In the genomic region with DNA sequence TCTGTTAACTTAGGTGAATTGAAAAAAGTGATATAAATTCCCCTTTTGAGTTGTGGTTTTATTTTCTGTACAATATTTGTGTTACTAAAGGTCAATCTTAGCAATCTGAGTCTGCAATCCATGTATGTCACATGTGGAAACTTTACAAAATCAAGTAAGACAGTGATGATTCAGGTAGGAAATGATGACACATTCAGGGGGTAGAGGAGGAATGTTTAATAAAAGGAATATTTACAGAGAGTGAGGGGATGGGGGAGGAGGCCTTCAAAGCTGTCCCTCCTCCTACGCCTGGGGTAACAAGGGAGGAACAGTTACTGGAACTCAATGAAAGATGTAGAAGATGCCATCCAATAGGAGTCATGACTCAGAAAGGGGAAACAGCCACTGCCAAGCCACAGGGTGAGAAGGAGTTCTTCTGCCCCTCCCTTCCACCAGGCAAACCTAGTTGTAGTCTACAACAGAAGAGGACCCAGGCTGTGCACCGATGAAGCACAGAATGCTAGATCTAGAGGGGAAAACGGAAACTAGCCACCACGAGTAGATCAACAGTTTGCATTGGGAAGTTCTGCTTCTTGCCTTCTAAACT, we compare ENCODE assay signal across 15 mouse cellular contexts. TPM values are rescaled to one million over a fixed set of nuclear protein-coding genes. Genes with fewer than 3 reads are reported as not detected.
DNase-seq lines count a peak whose midpoint lies in the region; ATAC-seq and TF ChIP-seq lines count a peak whose summit lies in the region.
"Had no signal": no experiment of that assay in that cellular context is flagged by ENCODE, and none has a peak within 500 bp of the region (broad histone marks: within the 10 kb centered on the region; RNA-seq: fewer than 3 reads in every experiment).

No protein-coding gene starts in this region.

- no peak overlapping the region for H3K9ac ChIP-seq in lung, postnatal 0 days (replicated peaks; ENCODE audit: low read depth)
- H3K9ac ChIP-seq in forebrain, embryonic 14.5 days (ENCODE audit: low read length) = no peak overlapping the region
- H3K9ac ChIP-seq: hindbrain, embryonic 15.5 days; limb, embryonic 15.5 days; midbrain, embryonic 15.5 days had no signal

- no peak overlapping the region for H3K4me2 ChIP-seq in lung, postnatal 0 days (replicated peaks; ENCODE audit: low read depth, low read length)
- no peak overlapping the region for H3K4me2 ChIP-seq in forebrain, embryonic 14.5 days (ENCODE audit: low read length)
- H3K4me2 ChIP-seq: hindbrain, embryonic 15.5 days; limb, embryonic 15.5 days; midbrain, embryonic 15.5 days had no signal

- H3K27me3 ChIP-seq in lung, postnatal 0 days (replicated peaks; ENCODE audit: insufficient read depth, low read length) = no peaks in the 10 kb centered on the region
- H3K27me3 ChIP-seq in forebrain, embryonic 14.5 days (replicated peaks; ENCODE audit: control insufficient read depth, insufficient read depth, low read length) = no peaks in the 10 kb centered on the region
- H3K27me3 ChIP-seq: hindbrain, embryonic 15.5 days; limb, embryonic 15.5 days; midbrain, embryonic 15.5 days had no signal

- no peak overlapping the region for H3K4me3 ChIP-seq in lung, postnatal 0 days (ENCODE audit: low read depth, low read length)
- no peak overlapping the region for H3K4me3 ChIP-seq in forebrain, embryonic 14.5 days (ENCODE audit: low read depth, low read length)
- H3K4me3 ChIP-seq: hindbrain, embryonic 15.5 days; limb, embryonic 15.5 days; midbrain, embryonic 15.5 days had no signal

- ATAC-seq in lung, postnatal 0 days = peak; percentile 12; the same call in 1 of the 2 replicates
- peak; percentile 96 for ATAC-seq in granulocyte monocyte progenitor cell, adult 5-6 weeks (replicated peaks; ENCODE audit: poor library complexity, severe bottlenecking)
- ATAC-seq in neutrophil, adult 5-6 weeks (ENCODE audit: extremely low read depth, insufficient number of reproducible peaks, low FRiP score, poor library complexity, severe bottlenecking) = peak; percentile 70; the same call in 1 of the 2 replicates
- ATAC-seq in forebrain, embryonic 14.5 days = no peak
- ATAC-seq: midbrain, embryonic 15.5 days; Patski had no signal

- H3K36me3 ChIP-seq in lung, postnatal 0 days (ENCODE audit: insufficient read depth, low read length) = no peaks in the 10 kb centered on the region
- no peaks in the 10 kb centered on the region for H3K36me3 ChIP-seq in forebrain, embryonic 14.5 days (ENCODE audit: control insufficient read depth, insufficient read depth, low read length)
- H3K36me3 ChIP-seq: hindbrain, embryonic 15.5 days; limb, embryonic 15.5 days; midbrain, embryonic 15.5 days had no signal

- no peaks in the 10 kb centered on the region for H3K9me3 ChIP-seq in lung, postnatal 0 days (ENCODE audit: low read length)
- no peaks in the 10 kb centered on the region for H3K9me3 ChIP-seq in forebrain, embryonic 14.5 days (replicated peaks; ENCODE audit: control insufficient read depth, low read length)
- H3K9me3 ChIP-seq: hindbrain, embryonic 15.5 days; limb, embryonic 15.5 days; midbrain, embryonic 15.5 days had no signal

- intact Hi-C loops in left cerebral cortex, postnatal 36 days (cut with DNase I) = no loop called here

- no peaks in the 10 kb centered on the region for H3K4me1 ChIP-seq in lung, postnatal 0 days (ENCODE audit: insufficient read depth, low read depth, low read length)
- H3K4me1 ChIP-seq in forebrain, embryonic 14.5 days (ENCODE audit: control insufficient read depth, insufficient read depth, low read length) = no peaks in the 10 kb centered on the region
- H3K4me1 ChIP-seq: hindbrain, embryonic 15.5 days; limb, embryonic 15.5 days; midbrain, embryonic 15.5 days had no signal

- DNase-seq in lung, postnatal 0 days (ENCODE audit: low spot score) = peak; percentile 25
- DNase-seq in lung, adult 18-20 months = no peak
- peak; percentile 64 for DNase-seq in Muller cell, postnatal 12 days (ENCODE audit: inconsistent ontology term)
- DNase-seq in cerebellum, adult 9-10 months = no peak
- DNase-seq in forebrain, embryonic 14.5 days (ENCODE audit: low spot score) = no peak
- no peak for DNase-seq in left cerebral cortex, postnatal 36 days (ENCODE audit: low spot score in 2 of 2)
- DNase-seq: cerebellum, adult 9-11 months; kidney, adult 2 months; kidney, postnatal 14 days had no signal

- TF ChIP-seq EP300 in lung, postnatal 0 days (IDR thresholded peaks at IDR 0.05) = no peak

- 74% methylated on average over 4 of the region's 4 CpGs for WGBS in lung, postnatal 0 days
- WGBS in forebrain, embryonic 14.5 days = 94% methylated on average over 4 of the region's 4 CpGs

- no peak for TF ChIP-seq CTCF in lung, postnatal 0 days (IDR thresholded peaks at IDR 0.05)

- no peak overlapping the region for H3K27ac ChIP-seq in lung, postnatal 0 days (ENCODE audit: low read length)
- H3K27ac ChIP-seq in forebrain, embryonic 14.5 days (ENCODE audit: low read depth, low read length) = no peak overlapping the region
- H3K27ac ChIP-seq: hindbrain, embryonic 15.5 days; limb, embryonic 15.5 days; midbrain, embryonic 15.5 days had no signal

RNA-seq across cellular contexts. Expression of gene Ptger2, which starts 17.8 kb away (rescaled TPM):
- polyA plus RNA-seq in lung, postnatal 0 days (2015; fragmentation: Nextera tagmentation; extraction: Ambion mirVana) = 13.6 and 13.9 TPM in 2 replicates
- total RNA-seq in granulocyte monocyte progenitor cell, adult 5-6 weeks (2014; fragmentation: Nextera tagmentation) = 5.2 and 5.4 TPM in 2 replicates
- total RNA-seq in granulocyte monocyte progenitor cell, adult 5-6 weeks (2017) = 3.1 and 3.5 TPM in 2 replicates
- total RNA-seq in neutrophil, adult 5-6 weeks (2017) = 9.8 and 12.2 TPM in 2 replicates
- 0.22 and 0.27 TPM in 2 replicates for polyA plus RNA-seq in forebrain, embryonic 14.5 days (2014; fragmentation: Nextera tagmentation; extraction: Ambion mirVana)
- under 1 TPM; 0.25 to 0.27 TPM for total RNA-seq in left cerebral cortex, postnatal 36 days (2021)

Comparison
In these comparisons a context has a peak if more than half of its experiments do, and no peak if none do; other contexts are left out.
1. DNase-seq: peak in lung, postnatal 0 days (single experiment) and Muller cell, postnatal 12 days (single experiment); none in lung, adult 18-20 months (0 of 2), cerebellum, adult 9-10 months (single experiment), forebrain, embryonic 14.5 days (single experiment) and left cerebral cortex, postnatal 36 days (0 of 2).